Mouse (Mus musculus) CH12F3 (cell line): ENCODE measurements around the gene Atp13a3.
"Not testable (repeated sequence)": the region's sequence is repeated elsewhere in the genome, so short reads cannot be mapped to it uniquely, and the experiment has no call there.

Experiments
- in situ Hi-C: fragments of 300-500 bp; cut with MboI; formaldehyde crosslinking; loops from 2 replicates; pipeline ENCODE4 v1.14.3; 2020; ENCODE audit warnings: low sequenced_read_pairs

The Atp13a3 gene

GRCm38 (mm10) chr16:30416284-30416683 is 10.5 kb upstream of the Atp13a3 start:
- in situ Hi-C loops, result no loop called here

GRCm38 (mm10) chr16:30412680-30413079 is 6.9 kb upstream of the Atp13a3 start:
- in situ Hi-C loops, result no loop called here

GRCm38 (mm10) chr16:30410914-30411313 is 5.1 kb upstream of the Atp13a3 start:
- in situ Hi-C loops, result no loop called here

GRCm38 (mm10) chr16:30407513-30407912 is 1.7 kb upstream of the Atp13a3 start:
- in situ Hi-C loops, result no loop called here

GRCm38 (mm10) chr16:30403528-30403927 is 2.2 kb downstream of the Atp13a3 start:
- in situ Hi-C loops, result no loop called here

- in situ Hi-C loops, result no loop called here
Measured at GRCm38 (mm10) chr16:30397127-30398057, 8.4 kb downstream of the Atp13a3 start.

- in situ Hi-C loops, result no loop called here
Measured at GRCm38 (mm10) chr16:30395136-30395535, 10.6 kb downstream of the Atp13a3 start.

- in situ Hi-C loops, result no loop called here
Measured at GRCm38 (mm10) chr16:30390650-30391340, 15.0 kb downstream of the Atp13a3 start.

- in situ Hi-C loops, result no loop called here
Measured at GRCm38 (mm10) chr16:30389831-30390649, 15.7 kb downstream of the Atp13a3 start.

- in situ Hi-C loops, result no loop called here
Measured at GRCm38 (mm10) chr16:30389210-30389684, 16.5 kb downstream of the Atp13a3 start.

- in situ Hi-C loops, result no loop called here
Measured at GRCm38 (mm10) chr16:30388522-30389209, 17.1 kb downstream of the Atp13a3 start.

- in situ Hi-C loops, result no loop called here
Measured at GRCm38 (mm10) chr16:30387871-30388460, 17.8 kb downstream of the Atp13a3 start.

- in situ Hi-C loops, result no loop called here
Measured at GRCm38 (mm10) chr16:30386911-30387439, 18.8 kb downstream of the Atp13a3 start.

- in situ Hi-C loops, result no loop called here
Measured at GRCm38 (mm10) chr16:30385531-30385930, 20.2 kb downstream of the Atp13a3 start.

GRCm38 (mm10) chr16:30376237-30376636 is 29.5 kb downstream of the Atp13a3 start:
- in situ Hi-C loops, result loop anchor here (5.0 kb wide), 1 partner anchor 136 kb away; no protein-coding TSS in a partner anchor

- in situ Hi-C loops, result loop anchor here (5.0 kb wide), 1 partner anchor 137 kb away; no protein-coding TSS in a partner anchor
Measured at GRCm38 (mm10) chr16:30374927-30375326, 30.8 kb downstream of the Atp13a3 start.

GRCm38 (mm10) chr16:30374266-30374665 is 31.5 kb downstream of the Atp13a3 start:
- in situ Hi-C loops, result no loop called here

GRCm38 (mm10) chr16:30373286-30373685 is 32.5 kb downstream of the Atp13a3 start:
- in situ Hi-C loops, result not testable (repeated sequence)

- in situ Hi-C loops, result no loop called here
Measured at GRCm38 (mm10) chr16:30367395-30367794, 38.4 kb downstream of the Atp13a3 start.

GRCm38 (mm10) chr16:30364604-30365003 is 41.2 kb downstream of the Atp13a3 start:
- in situ Hi-C loops, result no loop called here
